17 mouse cellular contexts compared by ENCODE assay signal in the genomic region with DNA sequence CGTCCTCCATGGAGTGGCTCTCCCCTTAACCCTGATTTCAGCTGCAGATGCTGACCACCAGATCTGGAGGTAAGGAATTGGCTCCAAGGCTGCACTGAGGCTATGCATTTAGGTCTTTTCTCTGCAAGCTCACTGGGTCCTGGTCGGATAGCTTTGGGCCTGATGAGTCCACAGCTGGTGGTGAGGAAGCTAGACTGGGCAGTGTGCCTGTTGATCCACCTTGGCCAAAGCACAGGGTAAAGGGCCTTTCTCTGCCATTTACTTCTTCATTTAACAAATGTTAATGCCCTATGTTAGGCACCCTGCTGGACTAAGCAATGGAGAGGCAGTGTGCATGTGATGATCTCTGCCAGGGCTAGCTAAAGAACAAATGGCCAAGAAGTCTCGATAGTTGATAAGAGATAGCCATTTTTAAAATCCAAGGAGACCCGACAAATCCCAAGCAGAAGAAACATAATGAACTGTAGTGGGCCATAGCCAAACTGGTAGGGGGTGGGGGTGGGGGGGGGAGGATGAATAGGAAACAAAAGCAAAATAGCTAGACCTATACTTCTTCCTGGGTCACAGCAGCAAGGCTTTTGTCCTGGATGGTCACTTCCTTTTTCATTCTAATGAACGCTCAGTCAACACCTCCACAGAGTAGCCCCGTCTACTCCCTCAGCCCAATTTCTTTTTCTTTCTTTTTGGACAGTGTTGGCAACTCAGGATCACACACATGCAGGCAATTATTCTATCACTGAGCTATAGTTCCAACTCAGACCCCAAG. TPM values are rescaled to one million over a fixed set of nuclear protein-coding genes. Genes with fewer than 3 reads are reported as not detected.
DNase-seq lines count a peak whose midpoint lies in the region; ATAC-seq lines count a peak whose summit lies in the region.
"Had no signal": no experiment of that assay in that cellular context is flagged by ENCODE, and none has a peak within 500 bp of the region (broad histone marks: within the 10 kb centered on the region; RNA-seq: fewer than 3 reads in every experiment).

No protein-coding gene starts in this region.

- H3K27me3 ChIP-seq in liver, embryonic 13.5 days, result no peaks in the 10 kb centered on the region

- H3K27ac ChIP-seq in liver, embryonic 13.5 days, result peak overlapping the region; percentile 94
- H3K27ac ChIP-seq: stomach, postnatal 0 days had no signal

- H3K9ac ChIP-seq in liver, embryonic 13.5 days, result peak overlapping the region; percentile 65

- H3K4me1 ChIP-seq in liver, embryonic 13.5 days (replicated peaks), result peaks cover 92% of the 10 kb centered on the region

- peak overlapping the region; percentile 5; the same call in 1 of the 2 replicates for H3K4me3 ChIP-seq in liver, embryonic 13.5 days (replicated peaks)

- peaks cover 62% of the 10 kb centered on the region for H3K36me3 ChIP-seq in liver, embryonic 13.5 days

- ATAC-seq in liver, embryonic 13.5 days (ENCODE audit: low read depth), result no peak
- ATAC-seq: forebrain, embryonic 14.5 days; hindbrain, embryonic 16.5 days had no signal

- H3K4me2 ChIP-seq in liver, embryonic 13.5 days, result peak overlapping the region; percentile 54
- H3K4me2 ChIP-seq: heart, embryonic 11.5 days had no signal

- WGBS in liver, embryonic 13.5 days (ENCODE audit: insufficient replicate concordance), result 75% methylated on average over 6 of the region's 6 CpGs

- DNase-seq in ES-CJ7 (ENCODE audit: low read depth, low spot score) (peak; percentile 61), R1 (ENCODE audit: low read depth, low spot score) (peak; percentile 72), adipocyte (ENCODE audit: low spot score) (no peak)
- peak; percentile 81 for DNase-seq in cerebellum, adult 9-10 months
- DNase-seq in liver, embryonic 13.5 days, result no peak
- DNase-seq in left cerebral cortex, adult 9 months (ENCODE audit: low spot score in 2 of 2), result no peak
- no peak for DNase-seq in layer of hippocampus, adult 18-20 months (ENCODE audit: low spot score in 2 of 2)
- DNase-seq: gastrocnemius, postnatal 36 days; kidney, adult 11 months; kidney, postnatal 10 days; layer of hippocampus, adult 9-11 months; lung, postnatal 14 days; right cerebral cortex, postnatal 25 days had no signal

- no peaks in the 10 kb centered on the region for H3K9me3 ChIP-seq in liver, embryonic 13.5 days (replicated peaks)

RNA-seq across cellular contexts. Expression of a gene that starts 16.4 kb away (rescaled TPM):
- polyA plus RNA-seq in liver, embryonic 13.5 days (2015; fragmentation: Nextera tagmentation; extraction: Ambion mirVana), result 20.6 and 24.1 TPM in 2 replicates
- total RNA-seq in layer of hippocampus, adult 18-20 months (2021), result 10 to 100 TPM; 15.6 to 19.8 TPM

RNA-seq across cellular contexts. Expression of a gene that starts 17.7 kb away (rescaled TPM):
- 32.7 and 35.6 TPM in 2 replicates for polyA plus RNA-seq in liver, embryonic 13.5 days (2015; fragmentation: Nextera tagmentation; extraction: Ambion mirVana)
- 1 to 10 TPM; 1.3 to 1.7 TPM for total RNA-seq in layer of hippocampus, adult 18-20 months (2021)
- total RNA-seq: gastrocnemius, postnatal 36 days had no signal

RNA-seq across cellular contexts. Expression of a gene that starts 40.0 kb away (rescaled TPM):
- polyA plus RNA-seq in liver, embryonic 13.5 days (2015; fragmentation: Nextera tagmentation; extraction: Ambion mirVana), result 3.5 and 5.8 TPM in 2 replicates
- total RNA-seq in layer of hippocampus, adult 18-20 months (2021), result 1 to 10 TPM; 1.9 to 3.9 TPM

RNA-seq across cellular contexts. Expression of a gene that starts 43.0 kb away (rescaled TPM):
- 51.5 and 63.6 TPM in 2 replicates for polyA plus RNA-seq in liver, embryonic 13.5 days (2015; fragmentation: Nextera tagmentation; extraction: Ambion mirVana)
- total RNA-seq in layer of hippocampus, adult 18-20 months (2021), result 10 to 100 TPM; 24.1 to 25.0 TPM

RNA-seq across cellular contexts. Expression of a gene that starts 55.3 kb away (rescaled TPM):
- 786 and 880 TPM in 2 replicates for polyA plus RNA-seq in liver, embryonic 13.5 days (2015; fragmentation: Nextera tagmentation; extraction: Ambion mirVana)
- total RNA-seq in layer of hippocampus, adult 18-20 months (2021), result 100 to 1,000 TPM; 261 to 266 TPM

Comparison
In these comparisons a context has a peak if more than half of its experiments do, and no peak if none do; other contexts are left out.
1. DNase-seq: peak in ES-CJ7 (single experiment), R1 (single experiment) and cerebellum, adult 9-10 months (single experiment); none in liver, embryonic 13.5 days (single experiment), left cerebral cortex, adult 9 months (0 of 2), adipocyte (single experiment) and layer of hippocampus, adult 18-20 months (0 of 2).